Mouse (Mus musculus): ENCODE data around the gene Rab9. TPM values are rescaled to one million over a fixed set of nuclear protein-coding genes. Genes with fewer than 3 reads are reported as not detected.

Rab9 gene
- polyA plus RNA-seq, 1 experiment from 2014 or later: 53.9 TPM

DNA sequence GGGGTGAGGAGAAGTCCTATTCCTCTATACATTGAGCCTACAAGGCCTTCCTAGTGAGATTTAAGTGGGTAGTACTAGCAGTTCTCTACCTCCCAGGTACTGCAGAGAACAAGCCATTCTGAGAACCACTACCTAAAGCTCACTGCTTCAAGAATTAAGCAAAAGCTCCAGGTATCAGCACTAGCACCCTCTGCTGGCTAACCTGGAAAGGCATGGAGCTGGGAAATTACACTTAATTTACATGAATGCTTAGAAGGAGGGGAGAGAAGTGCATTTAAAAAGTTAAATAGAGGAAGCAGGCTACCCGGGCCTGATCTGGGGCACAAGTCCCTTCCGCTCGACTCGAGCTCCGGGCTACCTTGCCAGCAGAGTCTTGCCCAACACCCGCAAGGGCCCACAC is 63.5 kb downstream of the Rab9 start:
- no peaks in the 10 kb centered on the region for H3K36me3 ChIP-seq (ENCODE audit: control insufficient read depth, insufficient read depth, low read length)
- no peak overlapping the region for H3K9ac ChIP-seq (replicated peaks; ENCODE audit: low read length)
- no peak overlapping the region for H3K4me3 ChIP-seq (replicated peaks; ENCODE audit: low read depth, low read length)
- H3K9me3 ChIP-seq (ENCODE audit: control insufficient read depth, low read length): no peaks in the 10 kb centered on the region
- DNase-seq: peak; percentile 69
- H3K4me2 ChIP-seq (ENCODE audit: low read length): no peak overlapping the region
- ATAC-seq (ENCODE audit: low FRiP score, low TSS enrichment): no peak
- 87% methylated on average over 4 of the region's 6 CpGs for WGBS
- no peaks in the 10 kb centered on the region for H3K27me3 ChIP-seq (ENCODE audit: control insufficient read depth, insufficient read depth, low read length)
- H3K27ac ChIP-seq (replicated peaks; ENCODE audit: low read depth, low read length): no peak overlapping the region
- no peaks in the 10 kb centered on the region for H3K4me1 ChIP-seq (ENCODE audit: control insufficient read depth, insufficient read depth, low read length)

DNA sequence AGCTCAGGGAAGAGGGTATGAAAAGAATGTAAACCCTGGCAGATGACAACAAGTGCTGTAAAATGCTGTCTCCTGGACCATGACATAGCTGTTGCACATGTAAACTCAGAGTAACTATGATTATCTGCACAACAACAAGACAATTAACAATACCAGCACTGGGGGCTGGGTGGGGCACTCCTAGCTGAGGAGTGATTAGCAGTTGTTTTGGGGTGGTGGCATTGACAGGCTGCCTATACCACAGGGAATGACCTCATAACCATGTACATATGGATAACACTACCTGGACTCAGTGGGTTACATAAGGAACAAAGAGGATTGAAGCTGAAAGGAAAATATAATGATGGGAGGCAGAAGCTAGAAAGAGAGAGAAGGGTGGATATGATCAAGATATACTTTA is 71.8 kb downstream of the Rab9 start:
- H3K9me3 ChIP-seq (ENCODE audit: control insufficient read depth, low read length): no peaks in the 10 kb centered on the region
- ATAC-seq (ENCODE audit: low FRiP score, low TSS enrichment) (no peak), DNase-seq (no peak)
- no peak overlapping the region for H3K27ac ChIP-seq (replicated peaks; ENCODE audit: low read depth, low read length)
- H3K4me3 ChIP-seq (replicated peaks; ENCODE audit: low read depth, low read length): no peak overlapping the region
- H3K27me3 ChIP-seq (ENCODE audit: control insufficient read depth, insufficient read depth, low read length): no peaks in the 10 kb centered on the region
- no peaks in the 10 kb centered on the region for H3K4me1 ChIP-seq (ENCODE audit: control insufficient read depth, insufficient read depth, low read length)
- H3K4me2 ChIP-seq (ENCODE audit: low read length): no peak overlapping the region
- no peak overlapping the region for H3K9ac ChIP-seq (replicated peaks; ENCODE audit: low read length)
- peaks cover 22% of the 10 kb centered on the region for H3K36me3 ChIP-seq (ENCODE audit: control insufficient read depth, insufficient read depth, low read length)

Other genes starting within 250 kb of the Rab9 start
- 227 and 249 TPM in 2 replicates for gene Gpm6b, start 241.0 kb downstream of the Rab9 start, polyA plus RNA-seq (2014; fragmentation: Nextera tagmentation; extraction: Ambion mirVana)
- 90.3 and 92.3 TPM in 2 replicates for gene Trappc2, start 39.3 kb downstream of the Rab9 start, polyA plus RNA-seq (2014; fragmentation: Nextera tagmentation; extraction: Ambion mirVana)
- gene Ofd1, start 39.2 kb downstream of the Rab9 start, polyA plus RNA-seq (2014; fragmentation: Nextera tagmentation; extraction: Ambion mirVana): 6.4 and 9.1 TPM in 2 replicates
- gene Tceanc, start 38.7 kb upstream of the Rab9 start, polyA plus RNA-seq (2014; fragmentation: Nextera tagmentation; extraction: Ambion mirVana): 5.5 and 9.1 TPM in 2 replicates
- 1.6 TPM in 2 replicates for gene Egfl6, start 105.9 kb upstream of the Rab9 start, polyA plus RNA-seq (2014; fragmentation: Nextera tagmentation; extraction: Ambion mirVana)